Mouse (Mus musculus) small intestine, adult 2 months (tissue): Measurements from ENCODE around the gene Col17a1. TPM values are rescaled to one million over a fixed set of nuclear protein-coding genes. Genes with fewer than 3 reads are reported as not detected.

ENCODE experiments used
- H3K27ac ChIP-seq: fragments of 200-500 bp; 2 replicates; pipeline ENCODE4 v1.5.1; 2012; ENCODE audit warnings: low read depth, low read length, control low read depth, inconsistent platforms; ENCODE audit not compliant: insufficient read depth
- H3K27me3 ChIP-seq: fragments of 200-500 bp; 2 replicates; pipeline ENCODE4 v1.6.1; 2012; ENCODE audit warnings: mild to moderate bottlenecking, moderate library complexity, low read length, inconsistent platforms; ENCODE audit not compliant: control insufficient read depth, insufficient read depth
- H3K36me3 ChIP-seq: fragments of 200-500 bp; 2 replicates; pipeline ENCODE4 v1.6.1; 2012; ENCODE audit warnings: mild to moderate bottlenecking, low read length, control low read depth, inconsistent platforms; ENCODE audit not compliant: control insufficient read depth, insufficient read depth
- H3K4me1 ChIP-seq: fragments of 200-500 bp; 2 replicates; pipeline ENCODE4 v1.6.1; 2012; ENCODE audit warnings: low read length, inconsistent platforms, mixed read lengths; ENCODE audit not compliant: control insufficient read depth, insufficient read depth, insufficient read length
- H3K4me3 ChIP-seq: fragments of 200-500 bp; 2 replicates; pipeline ENCODE4 v1.5.1; 2012; ENCODE audit warnings: low read depth, mild to moderate bottlenecking, control low read depth, inconsistent platforms, low read length, moderate library complexity
- CTCF ChIP-seq: fragments of 200-500 bp; IDR thresholded peaks from 2 replicates; pipeline ENCODE4 v1.5.1; 2012; ENCODE audit warnings: low read depth, mild to moderate bottlenecking, control low read depth, inconsistent platforms, low read length, moderate library complexity, mixed read lengths; ENCODE audit not compliant: insufficient replicate concordance, insufficient read length; ENCODE audit errors: extremely low read depth
- POLR2A ChIP-seq: fragments of 200-500 bp; IDR thresholded peaks from 2 replicates; pipeline ENCODE4 v1.6.1; 2012; ENCODE audit warnings: low read depth, mild to moderate bottlenecking, control low read depth, inconsistent platforms, low read length, moderate library complexity
- WGBS: fragments of 180-500 bp; shearing (Covaris S2); methylation state at CpG from one replicate; pipeline ENCODE4 v1.1.7; 2018; 5-methylcytosine and 5-hydroxymethylcytosine counted together
- polyA plus RNA-seq: library from polyadenylated mRNA; depleted of rRNA; stranded (reverse); fragments of >200 nt; gene quantifications from 2 replicates; pipeline ENCODE4 v1.2.3, GENCODE M21; 2012

The Col17a1 gene
- polyA plus RNA-seq, 1 experiment, result 0.35 TPM

DNA sequence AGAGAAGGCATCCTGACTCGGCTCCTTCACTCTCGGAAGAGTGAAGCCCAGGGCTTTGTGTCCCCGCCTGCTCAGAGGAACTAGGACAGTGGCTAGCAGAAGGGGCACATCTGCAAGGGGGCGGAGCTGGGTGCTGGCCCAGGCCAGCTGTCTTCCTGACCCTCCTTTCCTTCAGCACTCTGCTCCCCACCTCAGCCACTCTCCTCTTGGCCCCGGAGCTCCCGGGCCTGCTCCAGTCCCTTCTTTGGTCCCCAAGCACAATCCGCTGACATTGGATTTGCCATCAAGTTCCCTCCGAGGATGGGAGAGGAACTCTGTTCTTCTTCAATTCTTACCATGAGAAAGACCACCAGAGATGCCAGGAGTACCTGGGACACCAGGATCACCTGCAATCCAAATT lies 39.6 kb downstream of the Col17a1 start:
- no peaks in the 10 kb centered on the region for H3K27me3 ChIP-seq

GRCm38 (mm10) chr19:47651160-47651480 lies 40.8 kb downstream of the Col17a1 start:
- Histone ChIP-seq H3K27ac (no peak overlapping the region), H3K4me3 (no peak overlapping the region), H3K27me3 (no peaks in the 10 kb centered on the region), H3K4me1 (0 out of 2 replicates have a peak, but pooled peaks cover 2% of the 10 kb centered on the region), H3K36me3 (peaks cover 12% of the 10 kb centered on the region)
- TF ChIP-seq CTCF, result no peak
- TF ChIP-seq POLR2A, result no peak
- 82% methylated on average over 5 of the region's 5 CpGs for WGBS

More for the DNA sequence above, 39.6 kb downstream of the Col17a1 start:
- no peak overlapping the region for H3K4me3 ChIP-seq
- no peak for TF ChIP-seq POLR2A
- no peak for TF ChIP-seq CTCF
- no peak overlapping the region for H3K27ac ChIP-seq
- H3K4me1 ChIP-seq, result 0 out of 2 replicates have a peak, but pooled peaks cover 2% of the 10 kb centered on the region
- peaks cover 6% of the 10 kb centered on the region; the same call in 1 of the 2 replicates for H3K36me3 ChIP-seq
- 69% methylated on average over 8 of the region's 8 CpGs for WGBS

DNA sequence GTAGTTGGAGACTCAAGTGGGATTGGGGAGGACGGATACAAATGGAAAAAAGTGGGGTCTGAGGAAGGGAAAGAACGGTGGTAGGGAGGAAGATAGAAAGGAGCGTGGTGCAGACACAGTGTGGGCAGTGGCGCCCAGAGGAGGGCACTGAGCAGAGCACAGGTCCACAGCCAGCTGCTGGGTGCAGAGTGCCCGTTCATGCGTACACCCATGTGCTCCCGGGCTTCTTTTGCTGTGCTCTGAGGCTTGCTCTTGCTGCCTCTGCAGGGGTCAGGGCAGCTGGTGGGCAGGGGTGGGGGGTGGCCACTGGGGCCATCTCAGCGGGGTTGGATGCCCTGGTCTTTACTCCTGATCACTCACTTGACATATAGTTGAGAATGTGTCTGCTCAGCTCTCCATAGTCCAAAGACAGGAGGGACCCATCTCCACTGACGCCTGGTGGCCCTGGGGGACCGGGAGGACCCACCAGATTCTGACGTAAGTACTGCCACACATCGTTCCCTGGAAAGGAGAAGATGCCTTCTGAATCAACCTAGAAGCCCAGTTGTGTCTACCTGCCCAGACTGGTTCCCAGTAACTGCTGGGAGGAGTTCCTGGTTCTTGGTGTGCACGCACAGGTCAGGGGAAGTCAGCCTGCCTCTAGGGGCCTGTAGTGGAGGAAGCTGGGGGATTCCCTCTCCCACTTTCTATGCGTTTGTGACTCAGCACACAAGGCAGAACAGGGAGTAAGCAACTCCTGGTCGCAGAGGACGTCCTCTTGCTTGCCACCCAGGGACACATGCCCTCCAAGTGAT lies 41.3 kb downstream of the Col17a1 start:
- TF ChIP-seq CTCF (no peak), POLR2A (no peak)
- no peaks in the 10 kb centered on the region for H3K27me3 ChIP-seq
- 83% methylated on average over 16 of the region's 16 CpGs for WGBS
- peaks cover 14% of the 10 kb centered on the region for H3K36me3 ChIP-seq
- H3K4me1 ChIP-seq, result 0 out of 2 replicates have a peak, but pooled peaks cover 2% of the 10 kb centered on the region
- H3K27ac ChIP-seq, result no peak overlapping the region
- no peak overlapping the region for H3K4me3 ChIP-seq

DNA sequence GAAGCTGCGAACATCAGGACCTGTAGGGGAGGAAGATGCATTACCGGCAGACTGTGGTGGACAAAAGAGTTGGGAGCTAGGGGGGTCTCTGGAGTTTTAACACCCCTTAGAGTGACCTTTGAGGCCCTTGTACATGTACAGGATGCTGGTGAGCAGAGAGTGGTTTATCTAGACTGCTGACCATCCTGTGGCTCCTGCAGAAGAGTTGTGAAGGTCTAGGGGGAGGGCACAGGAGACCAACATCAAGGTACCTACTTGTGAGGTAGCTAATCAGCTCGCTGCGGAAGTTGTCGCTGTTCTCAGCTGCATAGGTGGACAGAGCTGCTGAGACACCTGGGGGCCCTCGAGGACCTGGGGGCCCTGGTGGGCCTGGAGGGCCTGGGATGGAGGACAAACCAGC lies 42.8 kb downstream of the Col17a1 start:
- Histone ChIP-seq H3K36me3 (peaks cover 22% of the 10 kb centered on the region), H3K4me3 (no peak overlapping the region), H3K4me1 (no peaks in the 10 kb centered on the region), H3K27ac (no peak overlapping the region), H3K27me3 (no peaks in the 10 kb centered on the region)
- TF ChIP-seq CTCF, result no peak
- no peak for TF ChIP-seq POLR2A
- WGBS, result 88% methylated on average over 6 of the region's 6 CpGs

- Histone ChIP-seq H3K4me1 (no peaks in the 10 kb centered on the region), H3K36me3 (peaks cover 34% of the 10 kb centered on the region), H3K27ac (no peak overlapping the region), H3K27me3 (no peaks in the 10 kb centered on the region), H3K4me3 (no peak overlapping the region)
- no peak for TF ChIP-seq POLR2A
- no peak for TF ChIP-seq CTCF
- 85% methylated on average over 6 of the region's 6 CpGs for WGBS
Observed at GRCm38 (mm10) chr19:47646508-47647120, 45.3 kb downstream of the Col17a1 start.

- Histone ChIP-seq H3K27me3 (no peaks in the 10 kb centered on the region), H3K4me3 (no peak overlapping the region), H3K27ac (no peak overlapping the region), H3K36me3 (peaks cover 42% of the 10 kb centered on the region), H3K4me1 (no peaks in the 10 kb centered on the region)
- 67% methylated on average over 6 of the region's 6 CpGs for WGBS
- no peak for TF ChIP-seq CTCF
- TF ChIP-seq POLR2A, result no peak
Observed at GRCm38 (mm10) chr19:47645583-47645982, 46.3 kb downstream of the Col17a1 start.

GRCm38 (mm10) chr19:47643910-47644309 lies 48.0 kb downstream of the Col17a1 start:
- H3K27me3 ChIP-seq, result no peaks in the 10 kb centered on the region
- peaks cover 54% of the 10 kb centered on the region for H3K36me3 ChIP-seq
- no peak for TF ChIP-seq POLR2A
- TF ChIP-seq CTCF, result no peak
- H3K27ac ChIP-seq, result no peak overlapping the region
- H3K4me1 ChIP-seq, result no peaks in the 10 kb centered on the region
- H3K4me3 ChIP-seq, result no peak overlapping the region
- 78% methylated on average over 2 of the region's 2 CpGs for WGBS
